Mouse (Mus musculus): ENCODE measurements around the gene Tmod3. TPM values are rescaled to one million over a fixed set of nuclear protein-coding genes. Genes with fewer than 3 reads are reported as not detected.
"Not testable (repeated sequence)": the region's sequence is repeated elsewhere in the genome, so short reads cannot be mapped to it uniquely, and the experiment has no call there.

The Tmod3 gene
- polyA plus RNA-seq, 1 experiment: 28.1 TPM

DNA sequence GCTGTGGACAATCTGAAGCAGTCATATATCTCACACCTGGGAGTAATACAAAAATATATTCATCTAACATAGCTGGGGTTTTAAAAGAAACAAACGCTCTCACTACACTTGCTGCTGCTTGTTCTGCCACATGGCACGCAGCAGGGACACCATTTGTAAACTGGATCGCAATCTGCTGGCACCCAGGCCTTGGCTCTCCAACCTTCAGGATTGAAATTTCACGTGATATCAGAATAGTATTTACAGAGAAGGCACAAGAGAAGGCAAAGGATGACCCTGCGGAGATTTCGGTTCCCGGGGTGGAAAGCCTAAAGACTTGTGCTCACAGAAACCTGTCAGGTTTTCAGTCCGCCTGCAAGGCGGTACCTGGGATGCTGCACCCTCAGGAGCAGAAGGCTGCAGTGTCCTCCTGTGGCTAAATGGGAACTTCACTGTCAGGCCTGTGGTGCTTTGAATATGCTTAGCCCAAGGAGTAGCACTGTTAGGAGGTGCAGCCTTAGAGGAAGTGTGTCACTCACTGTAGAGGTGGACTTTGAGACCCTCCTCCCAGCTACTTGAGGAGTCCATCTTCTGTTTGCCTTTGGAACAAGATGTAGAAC lies 65.0 kb downstream of the Tmod3 start:
- DNase-seq (ENCODE audit: low read depth): no peak

DNA sequence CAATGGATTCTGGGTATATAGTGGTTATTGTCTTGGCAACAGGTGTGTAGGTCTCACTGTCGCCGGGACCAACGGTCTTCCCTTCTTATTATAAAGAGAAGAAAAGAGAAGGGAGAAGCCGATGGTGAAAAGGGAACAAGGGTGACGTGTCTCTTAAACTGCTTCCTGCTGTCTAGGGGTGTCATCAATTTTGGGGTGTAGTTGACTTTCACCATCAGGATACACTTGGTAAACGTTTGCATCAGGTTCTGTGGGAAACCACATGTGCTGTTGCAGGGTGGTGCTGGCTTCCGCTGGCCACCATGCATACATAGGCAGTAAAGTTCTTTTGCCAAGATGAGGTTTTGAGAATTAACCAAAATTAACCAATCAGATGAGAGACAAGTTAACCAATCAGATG lies 71.2 kb downstream of the Tmod3 start:
- not testable (repeated sequence) for DNase-seq (ENCODE audit: low read depth)

DNA sequence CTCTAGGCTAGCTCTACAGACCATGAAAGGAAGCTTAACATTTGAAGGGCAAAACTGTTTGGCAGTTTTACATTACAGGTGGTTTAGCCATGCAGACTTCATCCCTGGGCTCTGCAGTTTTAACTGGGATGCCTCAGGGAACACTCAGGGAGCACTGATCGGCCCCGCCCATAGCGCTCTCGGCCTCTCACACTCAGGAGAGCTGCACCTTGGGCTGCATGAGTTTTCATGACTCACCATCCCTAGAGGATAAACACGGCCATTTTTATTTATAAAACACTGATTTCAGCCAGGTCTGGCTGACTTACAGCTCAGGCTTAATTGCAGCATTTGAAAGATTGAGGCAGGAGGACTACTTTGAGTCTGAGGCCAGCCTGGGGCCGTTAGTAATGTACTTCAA lies 74.2 kb downstream of the Tmod3 start:
- DNase-seq (ENCODE audit: low read depth): no peak

DNA sequence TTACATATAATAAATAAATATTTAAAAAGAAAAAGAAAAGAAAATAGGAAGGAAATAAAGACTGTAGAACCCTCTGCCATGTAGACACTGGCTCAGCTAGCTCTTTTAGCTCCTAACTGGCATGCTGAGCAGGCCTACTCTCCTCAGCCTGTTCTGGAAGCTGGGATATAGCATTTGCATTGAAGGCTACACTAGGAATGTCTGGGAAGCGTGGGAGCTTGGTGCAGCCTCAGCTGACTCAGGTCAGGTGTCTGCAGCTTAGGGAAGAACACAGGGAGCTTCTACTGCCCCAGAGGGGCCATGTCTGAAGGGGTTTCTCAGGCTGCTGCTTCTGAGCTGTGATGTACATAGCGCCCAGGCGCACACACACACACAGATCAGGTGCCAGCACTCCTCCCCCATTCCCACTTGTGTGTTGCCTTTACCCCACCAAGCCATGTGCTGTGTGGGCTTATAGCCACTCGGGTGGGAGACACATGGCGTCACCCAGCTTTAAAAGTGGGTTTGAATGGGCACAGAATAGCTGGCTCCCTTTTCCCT lies 78.9 kb downstream of the Tmod3 start:
- no peak for DNase-seq (ENCODE audit: low read depth)

DNA sequence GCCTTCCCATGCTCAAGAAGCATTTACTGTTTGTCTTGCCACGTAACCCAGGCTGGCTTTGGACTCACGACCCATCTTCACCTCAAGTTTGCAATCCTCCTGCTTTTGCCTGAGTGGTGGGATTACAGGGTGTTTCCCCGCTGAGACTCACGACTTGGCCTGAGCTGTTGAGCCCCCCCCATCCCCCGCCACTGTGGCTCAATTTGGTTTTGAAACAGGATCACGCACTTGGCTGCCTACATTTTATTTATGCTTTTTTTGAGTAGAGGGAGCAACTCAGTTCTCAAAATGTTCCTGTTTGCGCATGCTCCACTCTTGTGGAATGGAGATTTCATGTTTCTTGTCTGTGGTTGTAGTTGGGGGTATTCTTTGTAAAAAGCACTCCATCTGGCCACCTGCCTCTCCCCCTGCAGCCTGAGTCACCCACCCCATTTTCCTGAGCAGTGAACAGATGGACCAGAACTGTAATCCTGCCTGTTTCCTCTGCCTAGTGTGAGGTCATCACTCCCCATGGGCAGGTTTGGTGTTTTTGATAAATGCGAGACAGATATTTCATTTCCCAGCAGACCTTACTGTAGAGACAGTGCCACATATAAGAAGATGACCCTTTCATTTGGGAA lies 80.2 kb downstream of the Tmod3 start:
- DNase-seq (ENCODE audit: low read depth): no peak

DNA sequence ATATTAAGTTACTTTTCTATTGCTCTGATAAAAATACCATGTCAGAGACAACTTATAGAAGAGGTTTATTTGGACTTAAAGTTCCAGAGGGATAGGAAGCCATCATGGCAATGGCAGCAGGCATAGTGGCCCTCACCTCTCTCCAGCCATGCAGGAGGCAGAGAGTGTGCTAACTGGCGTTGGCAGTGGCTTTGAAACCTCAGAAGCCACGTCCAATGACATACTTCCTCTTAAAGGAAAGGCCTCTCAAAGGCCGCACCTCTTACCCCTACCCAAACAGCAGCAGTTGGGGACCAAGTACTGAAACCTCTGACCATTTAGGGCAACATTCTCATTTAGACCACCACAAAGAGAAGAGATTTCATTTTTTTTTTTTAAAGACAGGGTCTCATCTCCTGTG lies 82.2 kb downstream of the Tmod3 start:
- DNase-seq (ENCODE audit: low read depth): no peak

DNA sequence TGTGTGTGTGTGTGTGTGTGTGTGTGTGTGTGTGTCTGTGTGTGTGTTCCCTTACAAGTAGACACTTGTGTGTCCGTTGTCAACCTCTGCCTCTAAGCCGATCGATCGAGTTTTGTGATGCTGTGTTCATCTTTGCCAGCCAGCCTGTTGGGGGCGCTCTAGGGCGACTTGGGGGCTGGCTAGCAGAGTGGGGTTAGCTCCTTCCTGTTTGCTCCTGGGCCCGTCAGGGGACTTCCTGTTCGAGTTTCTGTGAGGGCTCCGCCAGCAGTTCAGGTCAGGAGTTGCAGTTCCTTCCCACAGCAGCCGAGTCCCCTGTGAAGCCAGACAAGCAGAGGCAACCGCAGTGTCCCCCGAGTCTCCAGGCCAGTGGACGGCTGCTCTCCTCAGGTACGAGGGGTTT lies 91.2 kb downstream of the Tmod3 start:
- no peak for DNase-seq (ENCODE audit: low read depth)

DNA sequence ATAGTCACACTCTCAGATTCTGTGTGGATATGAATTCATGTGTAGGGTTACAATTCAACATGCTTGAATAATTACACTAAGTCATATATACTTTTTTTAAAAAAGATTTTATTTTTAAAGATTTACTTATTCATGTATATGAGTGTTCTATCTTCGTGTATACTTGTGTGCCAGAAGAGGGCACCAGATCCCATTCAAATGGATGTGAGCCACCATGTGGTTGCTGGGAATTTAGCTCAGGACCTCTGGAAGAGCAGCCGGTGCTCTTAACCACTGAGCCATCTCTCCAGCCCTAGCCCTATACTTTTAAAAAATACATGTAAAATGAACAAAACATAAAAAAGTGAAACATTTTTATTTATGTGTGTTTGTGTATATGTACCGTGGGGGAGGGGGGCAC lies 91.9 kb downstream of the Tmod3 start:
- DNase-seq (ENCODE audit: low read depth): no peak

DNA sequence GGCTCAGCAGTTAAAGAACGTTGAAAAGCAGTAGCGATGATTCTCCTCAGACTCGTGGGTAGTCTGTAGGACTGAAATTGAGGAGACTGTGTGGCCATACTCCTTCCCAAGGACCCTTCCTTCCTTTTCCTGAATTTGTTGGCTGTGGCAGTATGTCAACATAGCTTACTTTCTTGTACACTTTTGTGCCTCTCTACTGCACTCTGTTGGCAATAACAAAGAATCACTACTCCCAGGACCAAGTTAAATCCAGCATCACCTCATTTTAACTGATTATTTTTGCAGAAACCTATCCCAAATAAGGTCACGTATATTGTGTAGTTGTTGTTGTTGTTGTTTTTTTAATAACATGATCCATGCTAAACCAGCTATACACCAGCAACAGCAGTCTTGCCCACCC lies 92.8 kb downstream of the Tmod3 start:
- DNase-seq (ENCODE audit: low read depth): no peak

DNA sequence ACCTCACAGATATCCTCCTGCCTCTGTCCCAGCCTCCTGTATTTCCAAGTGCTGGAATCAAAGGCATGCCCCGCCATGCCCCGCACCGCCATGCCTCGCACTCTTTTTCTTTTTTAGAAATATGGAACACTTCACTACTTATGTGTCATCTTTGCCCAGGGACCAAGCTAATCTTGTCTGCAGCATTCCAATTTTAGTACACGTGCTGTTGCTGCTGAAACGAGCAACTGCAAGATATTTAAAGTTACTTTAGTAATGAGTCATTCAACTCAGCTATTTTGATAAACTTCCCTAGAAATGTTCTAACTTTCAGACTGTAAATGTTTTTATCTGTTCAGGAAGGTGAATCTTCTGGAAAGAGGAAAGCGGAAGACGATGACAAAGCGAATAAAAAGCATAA lies 93.6 kb downstream of the Tmod3 start:
- DNase-seq (ENCODE audit: low read depth): no peak

DNA sequence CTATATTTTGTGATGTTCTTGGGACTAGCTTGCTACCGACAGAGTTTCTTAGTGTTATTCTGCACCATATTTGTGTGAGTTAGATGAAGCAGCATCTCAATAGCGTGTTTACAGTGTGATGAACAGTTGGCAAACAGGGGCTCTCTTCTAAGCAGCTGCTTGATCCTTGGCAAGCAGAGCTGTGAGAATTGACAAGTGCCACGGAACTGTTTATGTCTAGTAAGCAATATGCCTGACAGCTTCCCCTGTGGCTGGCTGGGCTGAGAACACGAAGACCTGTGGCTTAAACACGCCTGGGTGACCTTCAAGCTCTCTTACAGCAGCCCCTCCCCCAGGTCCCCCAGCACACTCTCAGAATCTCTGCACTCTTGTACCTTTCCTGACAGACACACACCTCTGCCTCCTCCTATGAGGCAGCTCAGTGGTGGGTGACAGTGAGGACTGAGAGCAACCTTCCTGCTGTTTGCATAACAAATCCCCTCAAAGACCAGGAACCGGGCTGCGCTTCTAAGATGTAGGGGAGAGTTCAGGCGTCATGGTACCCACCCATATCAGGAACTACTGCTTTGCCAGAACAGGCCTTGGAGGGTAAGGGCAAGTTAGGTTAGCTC lies 96.3 kb downstream of the Tmod3 start:
- no peak for DNase-seq (ENCODE audit: low read depth)

DNA sequence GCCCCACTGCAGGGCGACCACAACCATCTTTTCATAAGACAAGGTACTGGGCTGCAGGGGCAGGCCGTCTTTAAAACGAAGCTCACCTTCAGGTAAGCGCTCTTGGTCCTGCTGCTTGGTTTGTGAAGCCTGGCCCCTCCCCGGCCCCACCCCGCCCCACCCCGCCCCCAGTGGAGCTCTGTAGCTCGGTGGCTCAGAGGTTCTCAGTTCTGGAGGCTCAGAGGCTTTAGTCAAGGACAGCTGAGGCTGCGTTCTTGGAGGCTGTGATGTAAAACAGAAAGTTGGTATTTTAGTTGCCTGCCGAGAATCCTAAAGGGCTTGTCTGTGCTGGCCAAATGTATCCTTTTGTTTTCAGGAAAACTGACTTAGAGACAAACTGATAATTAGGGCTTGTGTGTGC lies 103.8 kb downstream of the Tmod3 start:
- no peak for DNase-seq (ENCODE audit: low read depth)

DNA sequence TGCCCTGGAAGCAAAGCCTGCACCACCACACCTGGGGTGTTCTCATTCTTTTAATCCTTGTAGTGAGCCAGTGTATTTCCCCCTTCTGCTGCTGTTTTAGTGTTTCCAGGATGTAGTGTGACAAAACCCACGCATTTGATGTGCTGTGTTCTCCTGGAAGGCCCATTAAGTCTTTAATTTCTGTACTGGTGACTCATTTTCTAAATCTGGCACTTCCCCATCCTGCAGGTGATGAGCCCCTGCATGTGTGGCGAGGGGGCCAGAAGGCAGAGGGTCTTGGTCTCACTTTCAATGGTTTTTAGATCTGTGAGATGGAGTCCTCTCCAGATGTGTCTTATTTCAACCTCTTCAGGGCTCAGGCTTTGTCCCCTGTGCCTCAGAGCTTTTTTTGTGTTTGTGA lies 105.5 kb downstream of the Tmod3 start:
- DNase-seq (ENCODE audit: low read depth): no peak

DNA sequence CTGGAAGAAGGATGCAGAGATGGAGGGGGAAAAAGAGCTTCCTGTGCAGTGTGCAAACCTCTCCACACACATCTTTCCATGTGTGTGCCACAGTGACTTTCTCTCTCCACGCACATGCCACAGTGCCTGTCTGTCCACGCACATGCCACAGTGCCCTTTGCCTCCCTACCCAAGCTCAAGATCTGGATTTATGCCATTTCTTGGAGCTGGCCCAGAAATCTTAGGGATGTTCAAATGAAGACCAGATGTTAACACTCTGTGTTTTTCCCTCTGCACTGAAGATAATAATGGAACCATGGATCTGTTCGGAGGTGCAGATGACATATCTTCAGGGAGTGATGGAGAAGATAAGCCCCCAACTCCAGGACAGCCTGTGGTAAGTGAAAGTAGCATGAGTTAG lies 111.4 kb downstream of the Tmod3 start:
- DNase-seq (ENCODE audit: low read depth): no peak

Other genes with a start within 250 kb of the Tmod3 start
- gene Bcl2l10, start 211.9 kb downstream of the Tmod3 start, polyA plus RNA-seq (2012; rRNA removed): 0.29 and 1.0 TPM in 2 replicates
- gene Mapk6, start 149.7 kb downstream of the Tmod3 start, polyA plus RNA-seq (2012; rRNA removed): 36.2 and 36.9 TPM in 2 replicates
- gene Leo1, start 118.1 kb downstream of the Tmod3 start, polyA plus RNA-seq (2012; rRNA removed): 4.0 and 5.7 TPM in 2 replicates
- gene Tmod2, start 51.7 kb upstream of the Tmod3 start, polyA plus RNA-seq (2012; rRNA removed): 1.6 and 1.7 TPM in 2 replicates
- 10.2 and 14.8 TPM in 2 replicates for gene Lysmd2, start 66.1 kb upstream of the Tmod3 start, polyA plus RNA-seq (2012; rRNA removed)
- gene Scg3, start 124.4 kb upstream of the Tmod3 start, polyA plus RNA-seq (2012; rRNA removed): 1.8 and 2.1 TPM in 2 replicates
- gene Bmp5, start 215.7 kb upstream of the Tmod3 start, polyA plus RNA-seq (2012; rRNA removed): 0.32 and 0.48 TPM in 2 replicates

Data from gonadal fat pad, adult 2 months (tissue).